Mouse (Mus musculus) spleen, postnatal 14 days (tissue): ENCODE results near the gene Trim69.

ENCODE experiments used
- DNase-seq, 2 experiments: peaks; one replicate each; pipeline ENCODE4 v3.0.0; 2021 to 2022; ENCODE audit warnings: low spot score in 2 of 2

The Trim69 gene

DNA sequence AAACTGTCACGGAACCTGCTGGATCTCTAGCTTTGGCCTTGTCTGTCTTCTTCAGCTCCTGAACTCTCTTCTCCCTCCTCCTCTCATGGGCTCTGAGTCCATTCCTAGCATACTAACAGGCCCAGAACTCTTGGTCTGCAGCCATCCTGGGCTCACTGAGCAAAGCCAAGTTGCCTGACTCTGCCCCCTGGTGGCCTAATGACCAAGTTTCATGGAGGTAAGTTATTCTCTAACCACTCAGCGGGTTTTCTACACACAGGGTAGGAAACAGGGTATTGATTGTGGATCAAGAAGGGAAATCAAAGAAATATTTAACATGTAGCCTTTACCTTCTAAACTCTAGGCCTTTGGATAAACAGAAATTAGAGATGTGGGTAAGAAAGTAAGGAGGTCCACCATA lies at the start of gene Trim69:
Gene Trim69 (plus strand): TSS at position 21 of the 400 bp plus-strand sequence.
- peak; percentile 69 to 78 for DNase-seq

DNA sequence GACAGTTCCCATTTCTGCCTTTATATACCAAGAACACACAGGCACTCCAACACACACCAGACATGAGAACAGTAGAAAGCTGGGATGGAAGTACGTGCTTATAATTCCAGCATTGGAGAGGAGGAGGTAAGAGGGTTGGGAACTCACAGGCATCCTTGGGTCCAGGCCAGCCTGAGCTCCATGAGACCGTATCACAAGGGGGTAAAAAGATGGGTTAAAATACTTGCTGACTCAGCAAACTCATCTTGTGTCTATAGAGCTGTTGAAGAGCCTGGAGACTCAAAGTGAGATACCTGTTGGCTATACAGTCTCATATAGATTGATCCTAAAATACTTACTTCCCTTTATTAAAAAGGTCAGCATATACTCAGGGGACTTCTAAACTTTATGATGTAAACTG lies 43.6 kb upstream of the Trim69 start:
- DNase-seq: no peak

DNA sequence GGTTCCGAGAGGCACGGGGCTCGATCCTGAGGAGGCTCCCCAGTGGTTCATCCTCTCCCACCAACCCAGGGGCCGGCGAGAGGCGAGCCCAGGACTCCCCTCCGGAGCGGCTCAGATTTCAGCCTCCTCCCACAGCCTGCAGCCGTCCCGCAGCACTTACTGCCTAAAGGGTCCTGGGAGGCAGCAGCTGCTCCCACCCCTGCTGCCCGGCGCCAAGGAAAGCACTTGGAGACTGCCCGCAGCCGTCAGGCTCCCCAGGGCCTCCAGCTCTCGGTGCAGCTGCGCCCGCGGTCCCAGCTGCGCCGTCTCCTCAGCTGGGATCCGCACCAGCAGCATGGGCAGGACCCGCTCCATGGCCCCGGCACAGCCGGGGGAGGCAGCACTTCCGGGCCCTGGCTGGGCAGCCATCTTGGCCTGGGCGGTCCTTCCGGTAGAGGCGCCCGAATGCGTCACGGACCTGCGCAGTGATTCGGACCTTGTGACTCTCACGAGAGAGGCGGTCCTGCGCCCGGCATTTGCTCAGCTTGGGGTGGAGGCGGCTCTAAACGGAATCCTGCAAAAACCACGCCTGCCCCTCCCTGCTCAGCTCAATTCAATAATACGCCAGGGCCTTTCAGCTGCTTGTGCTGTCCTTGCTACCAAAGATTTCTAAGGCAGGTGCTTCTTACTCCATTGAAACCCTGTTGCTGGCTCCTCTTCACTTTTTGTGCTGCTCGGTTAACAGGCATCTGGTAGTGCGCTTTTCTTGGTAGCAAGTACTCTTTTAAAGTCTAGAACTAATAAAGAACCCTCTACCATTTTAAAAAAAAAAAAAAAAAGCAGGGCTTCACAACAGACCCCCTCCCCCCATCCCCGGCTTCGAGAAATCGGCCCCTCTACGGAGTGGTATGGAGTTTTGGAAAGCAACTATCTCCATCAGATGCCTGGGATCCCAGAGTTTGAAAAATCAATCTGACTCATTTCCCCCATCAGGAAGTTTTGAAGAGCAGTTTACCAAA lies 42.2 kb upstream of the Trim69 start, which contains the start of gene Spg11:
Gene Spg11 (minus strand): TSS at position 426 of the 998 bp plus-strand sequence.
- DNase-seq: peak; percentile 91 to 94

DNA sequence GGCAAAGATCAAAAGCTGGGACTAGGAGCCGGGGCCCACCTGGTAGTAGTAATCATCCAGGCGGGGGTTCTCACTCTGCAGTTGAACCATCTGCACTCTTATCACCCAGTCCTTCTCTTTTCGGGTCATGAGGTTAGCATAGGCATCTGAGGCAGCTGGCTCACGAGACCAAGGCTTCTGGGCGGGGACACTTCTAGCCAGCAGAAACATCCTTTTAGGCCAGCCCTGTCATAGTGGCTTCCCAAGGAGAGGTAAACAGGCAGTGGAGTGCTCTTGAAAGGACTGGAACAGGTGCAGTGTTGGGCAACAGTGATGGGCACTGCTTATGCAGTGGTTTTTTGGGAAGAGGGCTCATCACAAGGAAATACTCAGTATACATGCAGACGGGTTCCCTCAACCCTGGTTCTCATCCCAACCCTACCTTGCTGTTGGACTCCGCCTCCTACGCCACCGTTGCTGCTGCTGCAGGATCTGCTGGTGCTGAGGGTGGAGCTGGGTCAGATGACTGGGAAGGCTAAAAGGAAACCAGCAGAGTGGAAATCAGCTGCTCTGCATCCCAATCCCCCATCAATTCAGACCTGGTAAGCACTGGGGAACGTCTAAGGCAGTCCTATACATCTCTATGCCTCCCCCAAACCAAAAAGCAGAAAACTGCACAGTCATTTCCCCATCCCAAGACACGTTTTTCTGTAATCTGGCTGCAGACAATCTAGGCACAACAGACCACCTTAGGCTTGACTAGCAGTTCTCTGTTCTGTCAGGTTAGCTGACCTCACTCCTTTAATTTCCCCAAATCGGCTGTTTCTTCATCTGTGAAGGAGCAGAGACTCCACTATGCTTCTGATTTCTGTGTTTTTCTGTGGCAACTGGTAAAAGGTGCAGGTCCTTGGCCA lies 34.6 kb upstream of the Trim69 start:
- no peak for DNase-seq

DNA sequence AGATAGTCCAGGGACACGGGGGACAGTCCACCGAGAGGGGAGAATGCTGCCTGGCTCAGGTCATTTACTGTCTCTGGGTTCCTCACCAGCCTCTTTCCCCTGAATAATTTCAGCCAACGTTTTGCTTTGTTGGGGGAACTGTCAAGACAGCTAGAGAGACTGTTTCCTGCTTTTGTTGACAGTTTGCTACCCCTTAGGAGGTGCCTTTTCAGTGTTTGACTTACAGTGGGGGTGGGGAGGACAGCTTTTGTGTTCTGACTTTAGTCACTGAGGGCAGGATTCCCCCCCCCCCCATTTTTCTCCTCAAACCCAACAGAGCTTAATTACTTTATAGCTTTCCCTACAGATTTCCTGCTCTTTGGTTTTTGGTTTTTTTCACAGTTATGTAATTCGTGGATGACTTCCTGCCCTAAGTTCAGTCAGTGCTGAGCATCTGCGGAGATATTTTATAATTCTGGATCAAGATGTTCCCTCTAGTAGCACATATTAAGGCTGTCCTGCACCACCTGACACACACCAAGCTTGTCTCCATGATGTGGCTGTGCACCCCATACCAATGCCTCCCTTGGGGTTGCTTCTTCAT lies 33.6 kb upstream of the Trim69 start:
- no peak for DNase-seq

DNA sequence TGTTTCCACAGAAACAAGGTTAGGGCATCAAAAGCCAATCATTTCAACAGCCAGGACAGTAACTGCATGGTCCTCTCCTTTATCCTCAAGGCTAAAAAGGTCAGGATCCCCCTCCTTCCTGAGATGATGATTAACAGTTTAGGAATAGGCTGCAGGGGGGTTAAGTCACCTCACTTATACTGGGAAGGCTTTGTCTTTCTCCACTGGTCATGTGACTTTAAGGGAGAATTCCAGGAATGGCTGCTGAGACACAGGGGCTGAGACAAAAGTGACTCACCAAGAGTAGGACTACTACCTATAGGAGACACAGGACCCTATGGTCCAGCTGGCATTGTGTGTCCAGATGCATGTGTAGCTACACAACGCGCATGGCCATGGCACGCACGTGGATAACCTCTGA lies 32.9 kb upstream of the Trim69 start:
- DNase-seq: no peak

DNA sequence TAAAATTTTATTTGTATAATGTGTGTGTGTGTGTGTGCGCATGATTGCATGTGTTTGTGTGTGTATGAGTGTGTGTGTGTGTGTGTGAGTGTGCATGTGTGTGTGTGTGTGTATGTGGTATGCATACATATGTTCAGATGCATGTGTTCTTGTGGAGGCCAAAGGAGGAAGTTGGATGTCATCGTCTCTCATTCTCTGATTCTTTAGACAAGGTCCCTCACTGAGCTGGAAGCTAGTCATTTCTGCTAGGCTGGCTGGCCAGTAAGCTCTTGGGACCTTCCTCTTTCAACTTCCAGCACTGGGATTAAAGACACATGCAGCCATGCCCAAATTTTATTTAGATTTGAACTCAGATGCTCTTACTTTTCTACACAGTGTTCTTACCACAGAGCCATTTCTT lies 28.4 kb upstream of the Trim69 start:
- DNase-seq: no peak

DNA sequence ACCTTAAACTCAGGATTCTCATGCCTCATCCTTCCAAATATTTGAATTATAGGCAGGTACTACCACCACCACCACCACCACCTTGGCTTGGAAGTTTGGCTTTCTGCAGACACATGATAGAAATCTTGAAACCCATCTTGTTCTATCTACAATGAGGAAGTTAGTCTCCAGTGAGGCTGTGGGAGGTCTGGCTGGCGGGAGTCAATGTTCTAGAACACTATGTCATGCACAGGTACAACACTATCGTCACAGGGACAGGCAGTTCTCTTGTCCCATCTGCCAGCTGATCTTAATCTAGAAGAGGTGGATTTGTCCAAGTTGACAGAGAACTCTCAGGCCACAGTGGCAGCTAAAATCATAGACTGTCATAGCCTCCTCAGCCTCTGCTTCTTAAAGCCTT lies 27.9 kb upstream of the Trim69 start:
- DNase-seq: no peak

DNA sequence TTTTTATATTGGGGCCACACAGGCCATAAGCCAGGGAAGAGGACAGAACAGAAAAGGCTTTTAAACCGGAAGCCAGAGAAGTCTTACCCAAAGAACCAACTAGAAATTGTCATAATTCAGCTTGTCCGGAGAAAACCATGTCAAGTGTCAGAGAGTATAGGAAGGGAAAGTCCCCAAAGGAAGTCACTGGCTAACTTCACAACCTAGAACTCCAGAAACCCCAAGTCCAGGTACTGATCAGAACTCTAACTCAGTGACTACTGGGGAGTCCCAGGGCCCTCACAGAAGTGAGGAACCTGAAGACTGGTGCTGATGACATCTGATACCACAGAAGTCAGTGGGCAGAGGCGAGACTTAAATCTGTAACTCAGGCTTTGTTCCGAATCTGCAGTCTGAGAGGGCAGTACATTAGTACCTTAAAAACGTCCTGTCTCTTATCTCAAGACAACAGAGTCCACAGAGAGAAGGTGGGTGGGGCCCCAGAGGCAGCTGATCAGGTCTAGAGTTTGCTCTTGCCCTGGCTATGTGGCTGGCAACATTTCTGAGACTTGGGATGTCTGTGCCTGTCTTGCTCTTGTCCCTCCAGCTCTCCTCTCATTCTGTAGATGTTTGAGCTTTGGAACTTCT lies 22.5 kb upstream of the Trim69 start:
- DNase-seq: no peak

DNA sequence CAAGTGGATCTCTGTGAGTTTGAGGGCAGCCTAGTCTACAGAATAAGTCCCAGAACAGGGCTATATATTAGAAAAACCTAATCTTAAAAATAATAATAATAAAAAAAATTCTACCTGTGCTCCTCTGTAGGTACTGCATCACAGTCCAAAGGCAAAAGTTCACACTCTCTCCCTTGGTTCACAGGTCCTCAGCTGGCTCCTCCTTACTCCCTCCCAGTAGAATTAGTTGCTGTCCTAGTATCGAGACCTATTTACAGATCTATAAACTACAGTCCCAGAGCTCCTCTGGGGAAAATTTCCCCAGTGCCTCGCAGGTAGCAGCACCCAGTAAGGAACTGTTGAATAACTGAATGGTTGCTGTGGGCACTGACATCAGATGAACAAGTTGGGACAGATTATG lies 19.7 kb upstream of the Trim69 start:
- no peak for DNase-seq

DNA sequence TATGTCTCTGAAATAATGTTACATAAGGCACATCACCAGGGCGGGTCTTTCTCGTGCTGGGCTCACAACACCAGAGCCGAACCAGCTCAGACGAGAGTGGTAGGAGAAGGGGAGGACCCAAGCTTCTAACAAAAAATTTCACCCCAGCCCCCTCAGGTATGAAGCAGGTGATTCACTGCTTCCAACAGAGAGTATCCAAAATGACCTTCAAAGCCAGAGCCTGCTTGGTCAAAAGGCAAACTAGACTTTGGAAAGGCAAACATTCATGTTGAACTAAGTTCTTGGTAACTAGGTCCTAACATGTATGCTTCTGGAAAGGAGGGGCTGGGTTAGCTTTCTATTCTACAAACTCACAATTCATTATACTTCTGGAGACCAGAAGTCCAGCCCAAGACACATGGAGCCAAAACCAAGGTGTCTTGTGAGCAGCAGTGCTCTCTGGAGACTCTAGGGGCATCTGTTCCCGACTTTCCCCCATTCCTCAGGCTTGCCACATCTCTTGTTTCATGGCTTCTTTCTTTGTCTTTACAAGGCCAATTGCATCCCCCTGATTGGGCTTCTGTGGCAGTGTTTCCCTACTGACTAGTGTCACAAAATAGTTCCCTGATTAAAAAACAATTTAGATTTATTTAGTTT lies 19.1 kb upstream of the Trim69 start:
- no peak for DNase-seq

DNA sequence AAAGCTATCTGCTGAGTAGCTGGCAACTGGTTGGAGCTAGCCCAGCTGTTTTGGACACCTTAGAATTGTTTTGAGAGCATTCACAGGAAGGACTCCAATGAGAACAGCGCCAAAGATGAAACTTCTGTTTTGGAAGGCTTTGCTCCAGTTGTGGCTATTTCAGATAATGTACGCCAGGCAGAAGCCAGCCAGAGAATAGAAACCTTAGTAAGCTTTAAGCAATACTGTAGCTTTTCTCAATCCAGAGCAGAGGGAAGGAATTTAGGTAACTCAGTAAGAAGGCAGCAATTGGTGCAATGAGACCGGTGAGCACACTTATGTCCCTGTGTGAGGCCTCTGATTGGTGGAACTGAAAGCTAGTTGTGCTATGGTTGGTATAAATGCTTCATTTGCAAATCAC lies 17.4 kb upstream of the Trim69 start:
- DNase-seq: no peak

DNA sequence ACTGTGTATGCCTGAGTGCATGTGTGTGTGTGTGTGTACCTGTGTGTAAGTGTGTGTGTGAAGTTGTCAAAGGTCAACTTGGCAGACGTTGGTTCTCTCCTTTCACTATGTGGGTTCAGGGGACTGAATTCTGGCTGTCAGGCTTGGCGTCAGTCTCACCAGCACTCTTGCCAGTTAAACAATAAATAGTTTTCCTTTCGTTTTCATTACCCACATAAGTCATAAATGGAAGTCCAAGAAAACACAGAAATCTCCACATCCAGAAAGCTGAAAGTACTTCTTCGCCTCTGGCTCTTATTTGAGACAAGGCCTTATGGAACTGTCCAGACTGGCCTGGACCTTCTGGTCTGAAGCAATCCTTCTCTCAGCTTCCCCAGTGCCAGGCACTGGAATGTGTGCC lies 14.7 kb upstream of the Trim69 start:
- DNase-seq: no peak

DNA sequence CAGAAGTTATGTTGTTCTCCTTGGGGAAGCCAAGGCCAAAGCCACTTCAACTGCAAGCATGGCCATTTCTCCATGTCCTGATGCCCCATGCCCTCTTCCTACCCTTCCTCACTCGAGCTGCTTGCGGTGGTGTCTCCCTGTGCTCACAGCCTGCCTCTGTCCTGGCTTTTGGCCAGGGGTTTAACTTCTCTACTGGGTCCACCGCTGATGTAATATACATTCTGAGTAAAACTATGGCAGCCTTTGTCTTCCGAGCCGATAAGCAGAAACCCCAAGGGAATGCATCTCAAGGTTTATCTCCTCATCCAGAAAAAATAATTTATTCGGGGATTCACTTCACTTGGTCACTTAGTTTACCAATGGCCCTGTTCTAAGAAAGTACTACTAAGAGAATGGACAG lies 13.8 kb upstream of the Trim69 start:
- DNase-seq: no peak

DNA sequence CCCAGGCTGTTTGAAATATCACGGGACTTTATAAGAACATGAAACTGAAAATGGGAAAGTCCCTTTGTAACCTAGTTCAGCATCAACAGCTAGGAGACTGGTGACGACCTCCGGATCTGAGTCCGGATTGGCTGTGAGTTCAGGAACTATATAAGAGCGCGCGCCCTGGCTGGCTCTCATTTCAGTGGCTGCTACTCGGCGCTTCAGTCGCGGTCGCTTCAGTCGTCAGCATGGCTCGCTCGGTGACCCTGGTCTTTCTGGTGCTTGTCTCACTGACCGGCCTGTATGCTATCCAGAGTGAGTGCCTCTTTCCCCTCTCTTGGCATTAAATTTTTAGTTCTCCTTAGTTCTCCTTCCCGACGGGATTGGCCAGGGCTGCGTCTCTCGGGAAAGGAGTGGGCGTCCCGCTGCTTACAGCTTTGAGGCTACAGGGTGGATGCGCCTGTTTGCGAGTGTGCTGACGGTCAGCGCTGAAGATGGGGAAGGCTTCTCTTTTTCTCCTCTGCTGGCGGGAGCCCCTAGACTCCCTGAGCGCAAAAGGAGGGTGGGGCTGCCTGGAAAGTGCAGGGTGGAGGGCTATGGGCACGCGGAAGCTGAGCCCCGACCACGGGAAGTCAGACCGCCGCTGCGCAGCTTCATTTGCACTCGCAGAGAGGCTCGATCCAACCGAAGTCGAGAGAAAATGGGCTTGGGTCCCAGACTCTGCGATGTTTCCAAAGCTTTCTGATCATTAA lies 12.8 kb upstream of the Trim69 start, which contains the start of gene B2m:
Gene B2m (plus strand): TSS at position 179 of the 734 bp plus-strand sequence.
- DNase-seq: peak; percentile 83 to 93

DNA sequence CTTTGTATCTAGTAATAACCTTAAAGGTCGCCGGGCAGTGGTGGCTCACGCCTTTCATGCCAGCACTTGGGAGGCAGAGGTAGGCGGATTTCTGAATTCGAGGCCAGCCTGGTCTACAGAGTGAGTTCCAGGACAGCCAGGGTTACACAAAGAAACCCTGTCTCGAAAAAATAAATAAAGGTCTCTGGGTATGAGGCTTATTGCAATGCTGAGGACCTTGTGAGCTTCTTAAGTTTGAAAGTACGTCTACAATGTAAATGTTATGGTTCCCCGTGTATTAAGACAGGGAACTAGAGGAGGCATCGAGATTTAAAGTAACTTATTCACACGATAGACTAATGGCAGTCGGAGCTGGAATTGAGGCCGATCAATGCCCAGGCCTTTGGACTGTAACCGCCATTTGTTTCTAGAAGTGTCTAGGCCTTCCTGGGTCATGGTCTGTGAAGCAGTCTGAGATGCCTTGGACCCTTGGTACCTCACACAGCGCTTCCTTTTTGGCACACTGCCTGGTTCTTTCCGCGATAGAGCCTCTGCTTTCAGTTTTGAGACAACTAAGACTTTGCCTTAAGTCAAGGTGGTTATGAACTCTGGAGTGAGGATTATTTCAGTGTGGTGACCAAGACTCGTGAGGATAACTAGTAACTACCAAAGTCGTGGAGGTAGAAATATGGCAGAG lies 12.1 kb upstream of the Trim69 start:
- DNase-seq: peak; percentile 50 to 57

DNA sequence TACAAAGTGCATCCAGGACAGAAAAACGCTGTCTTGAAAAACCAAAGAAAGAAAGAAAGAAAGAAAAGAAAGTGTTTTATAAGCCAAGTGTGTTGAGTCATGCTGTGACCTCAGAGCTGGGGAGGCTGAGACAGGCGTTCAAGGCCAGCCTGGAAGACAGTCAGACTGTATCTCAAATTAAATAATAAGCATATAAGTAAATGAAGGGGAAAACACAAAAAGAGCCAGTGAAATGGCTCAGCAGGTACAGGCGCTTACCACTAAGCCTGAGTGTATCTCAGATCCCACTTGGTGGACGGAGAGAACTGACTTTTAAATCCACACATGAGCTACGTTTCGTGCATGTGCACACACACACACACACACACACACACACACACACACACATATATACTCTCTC lies 11.2 kb upstream of the Trim69 start:
- no peak for DNase-seq

DNA sequence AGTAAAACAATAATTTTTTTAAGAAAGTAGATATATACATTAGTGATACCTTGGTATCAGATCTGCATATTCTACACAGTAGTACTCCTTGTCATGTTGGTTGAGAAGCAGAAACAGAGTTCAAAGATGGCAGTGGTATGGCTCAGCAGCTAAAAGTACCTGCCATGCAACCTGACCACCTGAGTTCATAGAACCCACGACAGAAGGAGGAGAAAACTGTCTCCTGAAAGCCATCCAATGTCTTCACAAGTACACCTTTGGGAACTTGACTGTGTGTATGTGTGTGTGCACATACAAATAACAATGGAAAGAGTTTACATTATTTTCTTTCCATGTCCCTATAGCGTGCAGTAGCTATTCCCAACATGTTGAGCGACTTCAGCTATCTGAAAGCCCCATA lies 10.8 kb upstream of the Trim69 start:
- no peak for DNase-seq

DNA sequence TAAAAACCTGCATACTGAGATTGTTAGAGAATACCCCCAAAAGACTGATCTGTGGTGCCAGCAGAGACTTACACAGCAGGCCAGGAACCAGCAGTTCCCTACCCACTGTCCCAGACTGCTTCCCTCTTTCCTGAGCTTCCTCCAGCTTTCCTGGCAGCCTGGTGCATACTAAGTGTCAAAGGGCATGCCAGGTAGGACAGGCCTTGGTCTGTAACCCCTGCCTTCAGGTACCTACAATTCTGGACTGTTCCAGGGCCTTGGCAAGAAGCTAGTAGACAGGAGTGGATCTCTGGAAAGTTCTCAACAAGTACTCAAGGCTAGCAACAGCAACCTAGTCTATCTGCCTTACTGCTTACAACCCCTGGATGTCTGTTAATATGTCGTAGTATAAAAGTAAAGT lies 9.3 kb upstream of the Trim69 start:
- DNase-seq: no peak

DNA sequence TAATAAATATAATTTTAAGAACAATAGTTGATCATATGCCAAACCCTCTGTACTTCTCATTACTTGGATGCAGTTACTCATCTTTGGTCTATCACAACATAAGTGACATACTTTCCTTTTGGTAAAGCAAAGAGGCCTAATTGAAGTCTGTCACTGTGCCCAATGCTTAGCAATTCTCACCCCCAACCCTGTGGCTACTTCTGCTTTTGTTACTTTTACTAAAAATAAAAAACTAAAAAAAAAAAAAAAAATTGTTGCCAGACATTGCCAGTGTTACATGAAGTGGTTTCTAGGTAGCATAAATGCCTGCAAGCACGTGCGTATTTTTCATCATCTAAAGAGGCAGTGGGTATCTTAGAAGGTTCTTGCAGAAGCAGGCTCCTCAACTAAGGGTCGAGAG lies 7.7 kb upstream of the Trim69 start:
- DNase-seq: no peak
